Mouse (Mus musculus): Measurements from ENCODE around the gene St6galnac5. TPM values are rescaled to one million over a fixed set of nuclear protein-coding genes. Genes with fewer than 3 reads are reported as not detected.

The St6galnac5 gene
- polyA plus RNA-seq, 1 experiment from 2014 or later: 0.51 TPM

- H3K4me2 ChIP-seq: no peak overlapping the region
- no peak overlapping the region for H3K9ac ChIP-seq
- H3K27me3 ChIP-seq (ENCODE audit: insufficient read depth, low read length): no peaks in the 10 kb centered on the region
- no peak overlapping the region for H3K27ac ChIP-seq (ENCODE audit: low read depth)
- DNase-seq (no peak), ATAC-seq (ENCODE audit: insufficient read depth) (no peak)
- WGBS: 50% methylated on average over 12 of the region's 12 CpGs
- no peaks in the 10 kb centered on the region for H3K4me1 ChIP-seq (ENCODE audit: insufficient read depth)
- H3K9me3 ChIP-seq (ENCODE audit: low read depth, low read length): no peaks in the 10 kb centered on the region
- H3K4me3 ChIP-seq (ENCODE audit: low read depth, low read length): no peak overlapping the region
- TF ChIP-seq CTCF (IDR thresholded peaks at IDR 0.05; ENCODE audit: low read depth): no peak
- H3K36me3 ChIP-seq (ENCODE audit: insufficient read depth): no peaks in the 10 kb centered on the region
Measured at GRCm38 (mm10) chr3:152855006-152855614, 126.9 kb downstream of the St6galnac5 start.

- Histone ChIP-seq H3K9ac (no peak overlapping the region), H3K27ac (ENCODE audit: low read depth) (no peak overlapping the region), H3K4me1 (ENCODE audit: insufficient read depth) (no peaks in the 10 kb centered on the region), H3K27me3 (ENCODE audit: insufficient read depth, low read length) (no peaks in the 10 kb centered on the region), H3K36me3 (ENCODE audit: insufficient read depth) (no peaks in the 10 kb centered on the region), H3K9me3 (ENCODE audit: low read depth, low read length) (no peaks in the 10 kb centered on the region), H3K4me3 (ENCODE audit: low read depth, low read length) (no peak overlapping the region), H3K4me2 (no peak overlapping the region)
- ATAC-seq (ENCODE audit: insufficient read depth): no peak
- TF ChIP-seq CTCF (IDR thresholded peaks at IDR 0.05; ENCODE audit: low read depth): no peak
- DNase-seq: no peak
Measured at GRCm38 (mm10) chr3:152843925-152844324, 138.1 kb downstream of the St6galnac5 start.

GRCm38 (mm10) chr3:152842648-152843047, 139.4 kb downstream of the St6galnac5 start:
- no peak for ATAC-seq (ENCODE audit: insufficient read depth)
- no peak for TF ChIP-seq CTCF (IDR thresholded peaks at IDR 0.05; ENCODE audit: low read depth)
- H3K4me1 ChIP-seq (ENCODE audit: insufficient read depth): no peaks in the 10 kb centered on the region
- DNase-seq: no peak
- H3K9me3 ChIP-seq (ENCODE audit: low read depth, low read length): no peaks in the 10 kb centered on the region
- H3K27me3 ChIP-seq (ENCODE audit: insufficient read depth, low read length): no peaks in the 10 kb centered on the region
- no peak overlapping the region for H3K4me3 ChIP-seq (ENCODE audit: low read depth, low read length)
- WGBS: 74% methylated on average over 3 of the region's 3 CpGs
- H3K27ac ChIP-seq (ENCODE audit: low read depth): no peak overlapping the region
- no peak overlapping the region for H3K9ac ChIP-seq
- H3K36me3 ChIP-seq (ENCODE audit: insufficient read depth): no peaks in the 10 kb centered on the region
- H3K4me2 ChIP-seq: no peak overlapping the region

GRCm38 (mm10) chr3:152841264-152841663, 140.8 kb downstream of the St6galnac5 start:
- TF ChIP-seq CTCF (IDR thresholded peaks at IDR 0.05; ENCODE audit: low read depth): no peak
- no peak overlapping the region for H3K4me3 ChIP-seq (ENCODE audit: low read depth, low read length)
- no peaks in the 10 kb centered on the region for H3K9me3 ChIP-seq (ENCODE audit: low read depth, low read length)
- ATAC-seq (ENCODE audit: insufficient read depth) (no peak), DNase-seq (no peak)
- no peak overlapping the region for H3K27ac ChIP-seq (ENCODE audit: low read depth)
- no peaks in the 10 kb centered on the region for H3K36me3 ChIP-seq (ENCODE audit: insufficient read depth)
- H3K27me3 ChIP-seq (ENCODE audit: insufficient read depth, low read length): no peaks in the 10 kb centered on the region
- no peak overlapping the region for H3K4me2 ChIP-seq
- WGBS: 84% methylated on average over 6 of the region's 6 CpGs
- H3K4me1 ChIP-seq (ENCODE audit: insufficient read depth): no peaks in the 10 kb centered on the region
- no peak overlapping the region for H3K9ac ChIP-seq

- H3K4me3 ChIP-seq (ENCODE audit: low read depth, low read length): no peak overlapping the region
- H3K27ac ChIP-seq (ENCODE audit: low read depth): no peak overlapping the region
- H3K9ac ChIP-seq: no peak overlapping the region
- no peaks in the 10 kb centered on the region for H3K36me3 ChIP-seq (ENCODE audit: insufficient read depth)
- ATAC-seq (ENCODE audit: insufficient read depth) (no peak), DNase-seq (no peak)
- no peaks in the 10 kb centered on the region for H3K9me3 ChIP-seq (ENCODE audit: low read depth, low read length)
- no peak for TF ChIP-seq CTCF (IDR thresholded peaks at IDR 0.05; ENCODE audit: low read depth)
- H3K4me1 ChIP-seq (ENCODE audit: insufficient read depth): no peaks in the 10 kb centered on the region
- H3K27me3 ChIP-seq (ENCODE audit: insufficient read depth, low read length): no peaks in the 10 kb centered on the region
- WGBS: 55% methylated on average over 1 of the region's 1 CpGs
- no peak overlapping the region for H3K4me2 ChIP-seq
Measured at GRCm38 (mm10) chr3:152837938-152838337, 144.1 kb downstream of the St6galnac5 start.

- H3K27ac ChIP-seq (ENCODE audit: low read depth): no peak overlapping the region
- H3K4me1 ChIP-seq (ENCODE audit: insufficient read depth): no peaks in the 10 kb centered on the region
- ATAC-seq (ENCODE audit: insufficient read depth): no peak
Measured at GRCm38 (mm10) chr3:152837407-152837806, 144.6 kb downstream of the St6galnac5 start.

GRCm38 (mm10) chr3:152832436-152832835, 149.6 kb downstream of the St6galnac5 start:
- no peak overlapping the region for H3K4me3 ChIP-seq (ENCODE audit: low read depth, low read length)
- ATAC-seq (ENCODE audit: insufficient read depth): no peak
- no peaks in the 10 kb centered on the region for H3K9me3 ChIP-seq (ENCODE audit: low read depth, low read length)
- no peaks in the 10 kb centered on the region for H3K4me1 ChIP-seq (ENCODE audit: insufficient read depth)
- 81% methylated on average over 4 of the region's 4 CpGs for WGBS
- no peak overlapping the region for H3K4me2 ChIP-seq
- no peak for TF ChIP-seq CTCF (IDR thresholded peaks at IDR 0.05; ENCODE audit: low read depth)
- no peak overlapping the region for H3K27ac ChIP-seq (ENCODE audit: low read depth)
- H3K36me3 ChIP-seq (ENCODE audit: insufficient read depth): no peaks in the 10 kb centered on the region
- no peaks in the 10 kb centered on the region for H3K27me3 ChIP-seq (ENCODE audit: insufficient read depth, low read length)
- no peak for DNase-seq
- no peak overlapping the region for H3K9ac ChIP-seq

More at GRCm38 (mm10) chr3:152837407-152837806, 144.6 kb downstream of the St6galnac5 start:
- no peak overlapping the region for H3K9ac ChIP-seq
- TF ChIP-seq CTCF (IDR thresholded peaks at IDR 0.05; ENCODE audit: low read depth): no peak
- no peak overlapping the region for H3K4me3 ChIP-seq (ENCODE audit: low read depth, low read length)
- 50% methylated on average over 2 of the region's 2 CpGs for WGBS
- H3K36me3 ChIP-seq (ENCODE audit: insufficient read depth): no peaks in the 10 kb centered on the region
- no peaks in the 10 kb centered on the region for H3K27me3 ChIP-seq (ENCODE audit: insufficient read depth, low read length)
- H3K9me3 ChIP-seq (ENCODE audit: low read depth, low read length): no peaks in the 10 kb centered on the region
- no peak for DNase-seq
- H3K4me2 ChIP-seq: no peak overlapping the region
